Mouse (Mus musculus) ovary, adult 18-20 months (tissue): ENCODE results near the gene Zfp646.
"Not testable (repeated sequence)": the region's sequence is repeated elsewhere in the genome, so short reads cannot be mapped to it uniquely, and the experiment has no call there.

ENCODE experiments used
- DNase-seq: peaks from one replicate; pipeline ENCODE4 v3.0.0; 2022; ENCODE audit warnings: low spot score, mixed read lengths

Gene Zfp646

GRCm38 (mm10) chr7:127885951-127886350, 9.9 kb downstream of the Zfp646 start:
- peak; percentile 49 for DNase-seq

GRCm38 (mm10) chr7:127886551-127886950, 10.5 kb downstream of the Zfp646 start:
- no peak for DNase-seq

- DNase-seq = no peak
These were observed 11.2 kb downstream of the Zfp646 start for GRCm38 (mm10) chr7:127887191-127887590.

- no peak for DNase-seq
These were observed 11.8 kb downstream of the Zfp646 start for GRCm38 (mm10) chr7:127887781-127888180.

- DNase-seq = no peak
These were observed 12.8 kb downstream of the Zfp646 start for GRCm38 (mm10) chr7:127888821-127889220.

- DNase-seq = no peak
These were observed 14.8 kb downstream of the Zfp646 start, which contains the start of gene Prss53 for GRCm38 (mm10) chr7:127890798-127891197. TSS of gene Prss53 (minus strand) at chr7:127890970.

GRCm38 (mm10) chr7:127894480-127894879, 18.5 kb downstream of the Zfp646 start:
- no peak for DNase-seq

- peak; percentile 96 for DNase-seq
These were observed 19.4 kb downstream of the Zfp646 start, which contains the start of the genes Gm21974 and Vkorc1 for GRCm38 (mm10) chr7:127895442-127895841. TSS of gene Gm21974 (minus strand) at chr7:127895454. TSS of gene Vkorc1 (minus strand) at chr7:127895617.

GRCm38 (mm10) chr7:127895891-127896290, 19.9 kb downstream of the Zfp646 start:
- not testable (repeated sequence) for DNase-seq

GRCm38 (mm10) chr7:127896384-127896783, 20.4 kb downstream of the Zfp646 start:
- no peak for DNase-seq

GRCm38 (mm10) chr7:127897542-127897941, 21.5 kb downstream of the Zfp646 start:
- no peak for DNase-seq

- DNase-seq = no peak
These were observed 22.3 kb downstream of the Zfp646 start for GRCm38 (mm10) chr7:127898179-127898956.

GRCm38 (mm10) chr7:127899997-127900396, 24.0 kb downstream of the Zfp646 start:
- no peak for DNase-seq

GRCm38 (mm10) chr7:127901772-127902171, 25.8 kb downstream of the Zfp646 start:
- no peak for DNase-seq

- peak; percentile 67 for DNase-seq
These were observed 28.2 kb downstream of the Zfp646 start, which contains the start of gene Bckdk for GRCm38 (mm10) chr7:127903971-127904796. TSS of gene Bckdk (plus strand) at chr7:127904082.

- no peak for DNase-seq
These were observed 31.9 kb downstream of the Zfp646 start for GRCm38 (mm10) chr7:127907939-127908338.

- no peak for DNase-seq
These were observed 32.6 kb downstream of the Zfp646 start for GRCm38 (mm10) chr7:127908656-127909055.

- DNase-seq = peak; percentile 79
These were observed 36.3 kb downstream of the Zfp646 start, which contains the start of gene Kat8 for GRCm38 (mm10) chr7:127912190-127912871. TSS of gene Kat8 (plus strand) at chr7:127912516.

GRCm38 (mm10) chr7:127912938-127913337, 36.9 kb downstream of the Zfp646 start:
- DNase-seq = no peak

- no peak for DNase-seq
These were observed 39.3 kb downstream of the Zfp646 start for GRCm38 (mm10) chr7:127915293-127915692.

GRCm38 (mm10) chr7:127918203-127918602, 42.2 kb downstream of the Zfp646 start:
- DNase-seq = no peak

- no peak for DNase-seq
These were observed 43.3 kb downstream of the Zfp646 start for GRCm38 (mm10) chr7:127919290-127919689.
